Comparison of ENCODE assay signal across 11 mouse cellular contexts in genomic region chr17:29431553-29432297, GRCm38 (mm10). TPM values are rescaled to one million over a fixed set of nuclear protein-coding genes. Genes with fewer than 3 reads are reported as not detected.
DNase-seq lines count a peak whose midpoint lies in the region; ATAC-seq and TF ChIP-seq lines count a peak whose summit lies in the region.
"Had no signal": no experiment of that assay in that cellular context is flagged by ENCODE, and none has a peak within 500 bp of the region (broad histone marks: within the 10 kb centered on the region; RNA-seq: fewer than 3 reads in every experiment).

No protein-coding gene starts in this region.

- H3K36me3 ChIP-seq in liver, adult 2 months (ENCODE audit: control insufficient read depth, insufficient read depth, low read length), result no peaks in the 10 kb centered on the region
- no peaks in the 10 kb centered on the region for H3K36me3 ChIP-seq in liver, embryonic 11.5 days (ENCODE audit: control insufficient read depth, insufficient read depth, low read length)
- H3K36me3 ChIP-seq: neural tube, embryonic 12.5 days had no signal

- no peaks in the 10 kb centered on the region for H3K79me2 ChIP-seq in liver, adult 2 months (ENCODE audit: control insufficient read depth, insufficient read depth, low read length)

- no peaks in the 10 kb centered on the region for H3K27me3 ChIP-seq in liver, adult 2 months (ENCODE audit: control insufficient read depth, insufficient read depth, low read length)
- no peaks in the 10 kb centered on the region for H3K27me3 ChIP-seq in liver, embryonic 11.5 days (replicated peaks; ENCODE audit: control insufficient read depth, insufficient read depth, low read length)
- H3K27me3 ChIP-seq: neural tube, embryonic 12.5 days; Patski had no signal

- peak; percentile 61 for DNase-seq in liver, adult 2 months (ENCODE audit: extremely low read depth, low read depth, low spot score)
- no peak for DNase-seq in liver, embryonic 11.5 days (ENCODE audit: low spot score)
- no peak for DNase-seq in cerebellum, postnatal 4 days (ENCODE audit: low spot score in 2 of 2)
- no peak for DNase-seq in kidney, postnatal 14 days
- DNase-seq in cerebellum, postnatal 14 days, result no peak
- DNase-seq: gastrocnemius, adult 2 months had no signal

- no peak overlapping the region for H3K4me3 ChIP-seq in liver, adult 2 months (ENCODE audit: insufficient read depth, low read depth, low read length)
- no peak overlapping the region for H3K4me3 ChIP-seq in liver, embryonic 11.5 days (ENCODE audit: low read depth, low read length)
- peak overlapping the region; percentile 12 for H3K4me3 ChIP-seq in bone marrow macrophage, adult 2 months (ENCODE audit: insufficient read depth, low read length)
- H3K4me3 ChIP-seq: gastrocnemius, adult 2 months; neural tube, embryonic 12.5 days had no signal

- no peak overlapping the region for H3K4me2 ChIP-seq in liver, embryonic 11.5 days
- H3K4me2 ChIP-seq: neural tube, embryonic 12.5 days had no signal

- H3K9ac ChIP-seq in liver, adult 2 months (ENCODE audit: low read depth, low read length), result no peak overlapping the region
- no peak overlapping the region for H3K9ac ChIP-seq in liver, embryonic 11.5 days (ENCODE audit: low read depth, low read length)
- H3K9ac ChIP-seq: neural tube, embryonic 12.5 days had no signal

- peaks cover 8% of the 10 kb centered on the region for H3K4me1 ChIP-seq in liver, adult 2 months (ENCODE audit: control insufficient read depth, insufficient read depth, low read length)
- peaks cover 49% of the 10 kb centered on the region for H3K4me1 ChIP-seq in liver, embryonic 11.5 days (replicated peaks; ENCODE audit: control insufficient read depth, insufficient read depth, low read length)
- H3K4me1 ChIP-seq in bone marrow macrophage, adult 2 months (ENCODE audit: control insufficient read depth, insufficient read depth, low read length), result peaks cover 39% of the 10 kb centered on the region

- H3K27ac ChIP-seq in liver, adult 2 months (replicated peaks; ENCODE audit: insufficient read depth, low read depth, low read length), result no peak overlapping the region
- H3K27ac ChIP-seq in liver, embryonic 11.5 days (ENCODE audit: low read depth, low read length), result no peak overlapping the region
- peak overlapping the region; percentile 99 for H3K27ac ChIP-seq in bone marrow macrophage, adult 2 months (ENCODE audit: insufficient read depth, low read depth, low read length)
- H3K27ac ChIP-seq: gastrocnemius, adult 2 months; neural tube, embryonic 12.5 days had no signal

- no peak for TF ChIP-seq POLR2A in liver, adult 2 months (IDR thresholded peaks at IDR 0.05; ENCODE audit: extremely low read depth, insufficient read depth, low read length)
- no peak for TF ChIP-seq POLR2A in bone marrow macrophage, adult 2 months (IDR thresholded peaks at IDR 0.05; ENCODE audit: borderline replicate concordance, low read depth, low read length)

- no peaks in the 10 kb centered on the region for H3K9me3 ChIP-seq in liver, embryonic 11.5 days (ENCODE audit: control insufficient read depth, low read length)
- H3K9me3 ChIP-seq: neural tube, embryonic 12.5 days had no signal

- TF ChIP-seq CTCF in liver, adult 2 months (IDR thresholded peaks at IDR 0.05; ENCODE audit: low read depth, low read length), result no peak
- TF ChIP-seq CTCF in bone marrow macrophage, adult 2 months (IDR thresholded peaks at IDR 0.05; ENCODE audit: low read depth, low read length), result no peak

- no peak for ATAC-seq in liver, embryonic 11.5 days (replicated peaks; ENCODE audit: low FRiP score)
- ATAC-seq in inflammation-experienced regulatory T-cells, adult 6 months, result peak; percentile 57
- peak; percentile 64 for ATAC-seq in monocyte, adult 5-6 weeks (replicated peaks; ENCODE audit: insufficient number of reproducible peaks, low FRiP score, low TSS enrichment, poor library complexity, severe bottlenecking)
- ATAC-seq: Patski had no signal

- 51% methylated on average over 8 of the region's 8 CpGs for WGBS in liver, adult 2 months
- 55% methylated on average over 8 of the region's 8 CpGs for WGBS in liver, embryonic 11.5 days

RNA-seq across cellular contexts. Expression of gene Pim1, which starts 58.8 kb away (rescaled TPM):
- 8.9 and 9.5 TPM in 2 replicates for total RNA-seq in liver, adult 2 months (2014; rRNA removed)
- polyA plus RNA-seq in liver, adult 2 months (2012; rRNA removed), result 16.0 and 16.4 TPM in 2 replicates
- polyA plus RNA-seq in liver, embryonic 11.5 days (2014; fragmentation: Nextera tagmentation; extraction: Ambion mirVana), result 41.6 and 47.0 TPM in 2 replicates
- polyA plus RNA-seq in bone marrow macrophage, adult 2 months (2012; ENCODE audit: insufficient read depth, insufficient read length, missing spikeins), result 84.5 and 85.2 TPM in 2 replicates
- 100 to 1,000 TPM; 255 to 344 (median 288) TPM for polyA plus RNA-seq in inflammation-experienced regulatory T-cells, adult 6 months (2017; shearing (Covaris generic))
- total RNA-seq in monocyte, adult 5-6 weeks (2017), result 698 to 1,062 TPM (median 980 TPM) in 3 replicates
